8 mouse cellular contexts compared by ENCODE assay signal in genomic region chr9:96758749-96759597, GRCm38 (mm10). TPM values are rescaled to one million over a fixed set of nuclear protein-coding genes. Genes with fewer than 3 reads are reported as not detected.
DNase-seq lines count a peak whose midpoint lies in the region; ATAC-seq and TF ChIP-seq lines count a peak whose summit lies in the region.

No protein-coding gene starts in this region.

- H3K4me3 ChIP-seq in ES-E14 (ENCODE audit: insufficient read depth in 1 of 2, low read depth in 1 of 2, low read length in 2 of 2, poor library complexity in 1 of 2, severe bottlenecking in 1 of 2), result peak overlapping the region; percentile 56 to 62
- peak overlapping the region; percentile 38 for H3K4me3 ChIP-seq in forebrain, embryonic 13.5 days
- peak overlapping the region; percentile 19; the same call in 1 of the 2 replicates for H3K4me3 ChIP-seq in liver, embryonic 16.5 days (ENCODE audit: low read depth, low read length)
- H3K4me3 ChIP-seq in neural tube, embryonic 12.5 days, result peak overlapping the region; percentile 32

- 12% methylated on average over 22 of the region's 22 CpGs for WGBS in forebrain, embryonic 13.5 days
- WGBS in large intestine, adult 2 months, result 14% methylated on average over 22 of the region's 22 CpGs
- 10% methylated on average over 22 of the region's 22 CpGs for WGBS in liver, embryonic 16.5 days (ENCODE audit: insufficient replicate concordance)
- WGBS in neural tube, embryonic 12.5 days, result 15% methylated on average over 22 of the region's 22 CpGs

- H3K27ac ChIP-seq in ES-E14 (ENCODE audit: insufficient read depth, low read depth, low read length, poor library complexity, severe bottlenecking), result peak overlapping the region; percentile 54; the same call in 1 of the 2 replicates
- peak overlapping the region; percentile 59; the same call in 1 of the 2 replicates for H3K27ac ChIP-seq in forebrain, embryonic 13.5 days
- no peak overlapping the region for H3K27ac ChIP-seq in liver, embryonic 16.5 days (ENCODE audit: low read length)
- H3K27ac ChIP-seq in neural tube, embryonic 12.5 days, result no peak overlapping the region

- no peaks in the 10 kb centered on the region for H3K27me3 ChIP-seq in forebrain, embryonic 13.5 days
- no peaks in the 10 kb centered on the region for H3K27me3 ChIP-seq in liver, embryonic 16.5 days (ENCODE audit: control insufficient read depth, insufficient read depth, low read depth, low read length)
- no peaks in the 10 kb centered on the region for H3K27me3 ChIP-seq in neural tube, embryonic 12.5 days (replicated peaks)

- H3K9me3 ChIP-seq in ES-E14 (ENCODE audit: control insufficient read depth, insufficient read depth, low read depth, low read length), result no peaks in the 10 kb centered on the region
- no peaks in the 10 kb centered on the region for H3K9me3 ChIP-seq in forebrain, embryonic 13.5 days (replicated peaks)
- no peaks in the 10 kb centered on the region for H3K9me3 ChIP-seq in liver, embryonic 16.5 days (replicated peaks; ENCODE audit: control insufficient read depth, low read length)
- H3K9me3 ChIP-seq in neural tube, embryonic 12.5 days, result no peaks in the 10 kb centered on the region

- H3K36me3 ChIP-seq in ES-E14 (ENCODE audit: control insufficient read depth, insufficient read depth, low read length, poor library complexity, severe bottlenecking), result no peaks in the 10 kb centered on the region
- H3K36me3 ChIP-seq in forebrain, embryonic 13.5 days (ENCODE audit: poor library complexity, severe bottlenecking), result no peaks in the 10 kb centered on the region
- no peaks in the 10 kb centered on the region for H3K36me3 ChIP-seq in liver, embryonic 16.5 days (ENCODE audit: control insufficient read depth, insufficient read depth)
- no peaks in the 10 kb centered on the region for H3K36me3 ChIP-seq in neural tube, embryonic 12.5 days

- peak overlapping the region; percentile 55 for H3K4me2 ChIP-seq in forebrain, embryonic 13.5 days
- peak overlapping the region; percentile 40 for H3K4me2 ChIP-seq in liver, embryonic 16.5 days (ENCODE audit: low read depth, low read length)
- H3K4me2 ChIP-seq in neural tube, embryonic 12.5 days (replicated peaks), result peak overlapping the region; percentile 60

- in situ Hi-C loops in ES-E14 (cut with MboI; ENCODE audit: low sequenced_read_pairs in 2 of 2, unreplicated experiment in 2 of 2), result no loop called here

- peaks cover 0 to 4% of the 10 kb centered on the region in 2 experiments; a peak in 2 of 4 replicates for H3K4me1 ChIP-seq in ES-E14 (ENCODE audit: control insufficient read depth in 2 of 2, insufficient read depth in 2 of 2, low read length in 2 of 2, poor library complexity in 1 of 2)
- H3K4me1 ChIP-seq in forebrain, embryonic 13.5 days, result 0 out of 2 replicates have a peak, but pooled peaks cover 3% of the 10 kb centered on the region
- peaks cover 4% of the 10 kb centered on the region for H3K4me1 ChIP-seq in liver, embryonic 16.5 days (ENCODE audit: control insufficient read depth, low read depth, low read length)
- no peaks in the 10 kb centered on the region for H3K4me1 ChIP-seq in neural tube, embryonic 12.5 days

- intact Hi-C loops in heart, postnatal 14 days (cut with DNase I), result loop anchor here (2.0 to 5.0 kb wide), 2 partner anchors 90 to 187 kb away; no protein-coding TSS in a partner anchor

- ATAC-seq in cerebellum, adult (ENCODE audit: insufficient number of reproducible peaks, low FRiP score, low TSS enrichment), result peak; percentile 98
- peak; percentile 96 for ATAC-seq in forebrain, embryonic 13.5 days
- ATAC-seq in liver, embryonic 16.5 days (ENCODE audit: low read depth), result peak; percentile 79
- ATAC-seq in neural tube, embryonic 12.5 days (ENCODE audit: low FRiP score, low read depth), result peak; percentile 88

- peak; percentile 95 for DNase-seq in ES-E14 (ENCODE audit: low read depth, low spot score)
- DNase-seq in heart, postnatal 14 days, result peak; percentile 66 to 73
- peak; percentile 74 for DNase-seq in large intestine, adult 2 months (ENCODE audit: low read depth, low spot score)
- peak; percentile 52 for DNase-seq in testis, postnatal 10 days (ENCODE audit: low spot score)

- H3K9ac ChIP-seq in ES-E14 (ENCODE audit: insufficient read depth, low read depth, low read length, poor library complexity, severe bottlenecking), result peak overlapping the region; percentile 12; the same call in 1 of the 2 replicates
- H3K9ac ChIP-seq in forebrain, embryonic 13.5 days, result peak overlapping the region; percentile 48; the same call in 1 of the 2 replicates
- no peak overlapping the region for H3K9ac ChIP-seq in liver, embryonic 16.5 days (ENCODE audit: low read depth, low read length)
- H3K9ac ChIP-seq in neural tube, embryonic 12.5 days, result no peak overlapping the region

TF ChIP-seq in ES-E14, 5 proteins besides CTCF, POLR2A, EP300 and RAD21:
- TF ChIP-seq CHD2 (IDR thresholded peaks at IDR 0.05; ENCODE audit: low read depth, low read length) (no peak), HCFC1 (IDR thresholded peaks at IDR 0.05; ENCODE audit: borderline replicate concordance, insufficient read depth, low read length) (peak; percentile 35; the same call in 1 of the 2 replicates)

RNA-seq across cellular contexts. Expression of gene Zbtb38, which starts 6.3 kb away (rescaled TPM):
- total RNA-seq in ES-E14 (2012; rRNA removed), result 16.0 and 26.2 TPM in 2 replicates
- 30.5 and 30.8 TPM in 2 replicates for polyA plus RNA-seq in forebrain, embryonic 13.5 days (2015; fragmentation: Nextera tagmentation; extraction: Ambion mirVana)
- total RNA-seq in heart, postnatal 14 days (2021), result 10 to 100 TPM; 28.5 to 35.0 TPM
- 4.7 and 9.8 TPM in 2 replicates for polyA plus RNA-seq in large intestine, adult 2 months (2012; rRNA removed)
- 5.3 and 5.5 TPM in 2 replicates for polyA plus RNA-seq in liver, embryonic 16.5 days (2015; fragmentation: Nextera tagmentation; extraction: Ambion mirVana)
- polyA plus RNA-seq in neural tube, embryonic 12.5 days (2016; fragmentation: Nextera tagmentation; extraction: Ambion mirVana), result 19.7 and 21.1 TPM in 2 replicates

Comparison
In these comparisons a context has a peak if more than half of its experiments do, and no peak if none do; other contexts are left out.
1. H3K27ac ChIP-seq: peak in ES-E14 (single experiment) and forebrain, embryonic 13.5 days (single experiment); none in liver, embryonic 16.5 days (single experiment) and neural tube, embryonic 12.5 days (single experiment).
2. H3K9ac ChIP-seq: peak in ES-E14 (single experiment) and forebrain, embryonic 13.5 days (single experiment); none in liver, embryonic 16.5 days (single experiment) and neural tube, embryonic 12.5 days (single experiment).
3. Peak in every context shown above with its lines, with median percentiles within 50 percentile points of each other: DNase-seq, H3K4me3 ChIP-seq, ATAC-seq and H3K4me2 ChIP-seq.